22 mouse cellular contexts compared by ENCODE assay signal in genomic region chr2:104109528-104109927, GRCm38 (mm10). TPM values are rescaled to one million over a fixed set of nuclear protein-coding genes. Genes with fewer than 3 reads are reported as not detected.
DNase-seq lines count a peak whose midpoint lies in the region; ATAC-seq and TF ChIP-seq lines count a peak whose summit lies in the region.
"Had no signal": no experiment of that assay in that cellular context is flagged by ENCODE, and none has a peak within 500 bp of the region (broad histone marks: within the 10 kb centered on the region; RNA-seq: fewer than 3 reads in every experiment).

No protein-coding gene starts in this region.

- H3K4me1 ChIP-seq in heart, postnatal 0 days (ENCODE audit: control insufficient read depth, insufficient read depth): peaks cover 10% of the 10 kb centered on the region; the same call in 1 of the 2 replicates
- H3K4me1 ChIP-seq in ES-Bruce4 (ENCODE audit: control insufficient read depth, insufficient read depth, low read length): peaks cover 5% of the 10 kb centered on the region
- H3K4me1 ChIP-seq in liver, embryonic 12.5 days: peaks cover 51% of the 10 kb centered on the region
- H3K4me1 ChIP-seq: embryonic facial prominence, embryonic 13.5 days; hindbrain, embryonic 10.5 days had no signal

- no peak overlapping the region for H3K9ac ChIP-seq in heart, postnatal 0 days (replicated peaks; ENCODE audit: low read depth, low read length)
- H3K9ac ChIP-seq in ES-Bruce4 (ENCODE audit: low read depth, poor library complexity, severe bottlenecking): 0 out of 2 replicates have a peak overlapping the region, but pooled peaks have one; percentile 35
- H3K9ac ChIP-seq in liver, embryonic 12.5 days: peak overlapping the region; percentile 15; the same call in 1 of the 2 replicates
- H3K9ac ChIP-seq: embryonic facial prominence, embryonic 13.5 days had no signal

- H3K27me3 ChIP-seq in heart, postnatal 0 days (ENCODE audit: control insufficient read depth, insufficient read depth, low read length): no peaks in the 10 kb centered on the region
- H3K27me3 ChIP-seq in ES-Bruce4 (ENCODE audit: control insufficient read depth, insufficient read depth, low read length, poor library complexity, severe bottlenecking): no peaks in the 10 kb centered on the region
- no peaks in the 10 kb centered on the region for H3K27me3 ChIP-seq in liver, embryonic 12.5 days (replicated peaks)
- H3K27me3 ChIP-seq: embryonic facial prominence, embryonic 13.5 days had no signal

- H3K9me3 ChIP-seq in heart, postnatal 0 days (replicated peaks; ENCODE audit: control insufficient read depth, low read length): no peaks in the 10 kb centered on the region
- H3K9me3 ChIP-seq in ES-Bruce4 (replicated peaks; ENCODE audit: control insufficient read depth, insufficient read depth, low read length, poor library complexity, severe bottlenecking): no peaks in the 10 kb centered on the region
- no peaks in the 10 kb centered on the region for H3K9me3 ChIP-seq in liver, embryonic 12.5 days (replicated peaks)
- H3K9me3 ChIP-seq: embryonic facial prominence, embryonic 13.5 days; hindbrain, embryonic 10.5 days; limb, embryonic 10.5 days had no signal

- 40% methylated on average over 2 of the region's 2 CpGs for WGBS in heart, postnatal 0 days
- WGBS in liver, embryonic 12.5 days (ENCODE audit: insufficient replicate concordance): 35% methylated on average over 2 of the region's 2 CpGs

- no peak for DNase-seq in heart, postnatal 0 days (ENCODE audit: low spot score)
- DNase-seq in heart, postnatal 14 days: no peak
- peak; percentile 16 for DNase-seq in Muller cell, postnatal 12 days (ENCODE audit: inconsistent ontology term)
- DNase-seq in frontal cortex, postnatal 14 days (ENCODE audit: low spot score in 2 of 2): no peak
- DNase-seq: adrenal gland, postnatal 10 days; cerebellum, postnatal 14 days; gastrocnemius, adult 2 months; kidney, adult 11 months; kidney, postnatal 36 days; lung, postnatal 10 days; midbrain, embryonic 14.5 days; right cerebral cortex, postnatal 4 days had no signal

- TF ChIP-seq EP300 in heart, postnatal 0 days (IDR thresholded peaks at IDR 0.05; ENCODE audit: low read depth): no peak
- TF ChIP-seq EP300 in ES-Bruce4 (IDR thresholded peaks at IDR 0.05; ENCODE audit: insufficient read depth, low read depth, low read length): no peak

- intact Hi-C loops in heart, postnatal 14 days (cut with DNase I): no loop called here

- H3K4me2 ChIP-seq in heart, postnatal 0 days (ENCODE audit: low read depth, low read length): no peak overlapping the region
- H3K4me2 ChIP-seq in liver, embryonic 12.5 days: peak overlapping the region; percentile 2; the same call in 1 of the 2 replicates
- H3K4me2 ChIP-seq: embryonic facial prominence, embryonic 13.5 days had no signal

- ATAC-seq in heart, postnatal 0 days (ENCODE audit: insufficient read depth, low read depth): peak; percentile 33; the same call in 1 of the 2 replicates
- peak; percentile 29 for ATAC-seq in liver, embryonic 12.5 days
- no peak for ATAC-seq in cerebellum, adult (ENCODE audit: insufficient number of reproducible peaks, low FRiP score, low TSS enrichment)
- ATAC-seq: CD4-positive, CD25-positive, alpha-beta regulatory T cell, adult 4 months; forebrain, embryonic 14.5 days had no signal

- peaks cover 14% of the 10 kb centered on the region for H3K36me3 ChIP-seq in heart, postnatal 0 days (replicated peaks; ENCODE audit: control insufficient read depth, insufficient read depth, low read length)
- H3K36me3 ChIP-seq in ES-Bruce4 (ENCODE audit: control insufficient read depth, insufficient read depth, low read length, poor library complexity, severe bottlenecking): no peaks in the 10 kb centered on the region
- peaks cover 58% of the 10 kb centered on the region for H3K36me3 ChIP-seq in liver, embryonic 12.5 days
- H3K36me3 ChIP-seq: embryonic facial prominence, embryonic 13.5 days; limb, embryonic 10.5 days had no signal

- no peak for TF ChIP-seq CTCF in heart, postnatal 0 days (IDR thresholded peaks at IDR 0.05; ENCODE audit: low read depth)
- TF ChIP-seq CTCF in ES-Bruce4 (IDR thresholded peaks at IDR 0.05; ENCODE audit: low read depth, low read length): no peak

- no peak for TF ChIP-seq POLR2A in ES-Bruce4 (IDR thresholded peaks at IDR 0.05; ENCODE audit: insufficient read depth, low read length)

- no peak overlapping the region for H3K4me3 ChIP-seq in heart, postnatal 0 days (ENCODE audit: low read depth, low read length)
- no peak overlapping the region for H3K4me3 ChIP-seq in ES-Bruce4 (ENCODE audit: low read depth, low read length)
- H3K4me3 ChIP-seq in liver, embryonic 12.5 days: no peak overlapping the region
- H3K4me3 ChIP-seq: embryonic facial prominence, embryonic 13.5 days; gastrocnemius, adult 2 months; hindbrain, embryonic 10.5 days; limb, embryonic 10.5 days had no signal

- H3K27ac ChIP-seq in heart, postnatal 0 days (ENCODE audit: low read depth): peak overlapping the region; percentile 50
- no peak overlapping the region for H3K27ac ChIP-seq in ES-Bruce4 (ENCODE audit: insufficient read depth, low read length)
- peak overlapping the region; percentile 55 for H3K27ac ChIP-seq in liver, embryonic 12.5 days
- H3K27ac ChIP-seq: embryonic facial prominence, embryonic 13.5 days; gastrocnemius, adult 2 months; hindbrain, embryonic 10.5 days; limb, embryonic 10.5 days had no signal

RNA-seq across cellular contexts. Expression of gene A930018P22Rik, which starts 13.0 kb away (rescaled TPM):
- total RNA-seq in heart, postnatal 0 days (2014; rRNA removed; ENCODE audit: low replicate concordance): not detected in 2 replicates
- 0.42 and 0.58 TPM in 2 replicates for polyA plus RNA-seq in heart, postnatal 0 days (2015; fragmentation: Nextera tagmentation; extraction: Ambion mirVana)
- under 1 TPM; 0.48 to 0.63 TPM for total RNA-seq in heart, postnatal 14 days (2021)
- not detected in 2 replicates for polyA plus RNA-seq in ES-Bruce4 (2011; ENCODE audit: insufficient read depth, insufficient read length, low read depth, missing spikeins)
- polyA plus RNA-seq in liver, embryonic 12.5 days (2016; fragmentation: Nextera tagmentation; extraction: Ambion mirVana): 0.36 and 0.77 TPM in 2 replicates
- polyA plus RNA-seq: CD4-positive, CD25-positive, alpha-beta regulatory T cell, adult 4 months; embryonic facial prominence, embryonic 13.5 days; forebrain, embryonic 14.5 days; limb, embryonic 10.5 days; midbrain, embryonic 14.5 days; thymus, postnatal 0 days had no signal

RNA-seq across cellular contexts. Expression of gene Cd59a, which starts 13.9 kb away (rescaled TPM):
- 28.3 and 40.6 TPM in 2 replicates for total RNA-seq in heart, postnatal 0 days (2014; rRNA removed; ENCODE audit: low replicate concordance)
- polyA plus RNA-seq in heart, postnatal 0 days (2015; fragmentation: Nextera tagmentation; extraction: Ambion mirVana): 90.7 and 96.5 TPM in 2 replicates
- total RNA-seq in heart, postnatal 14 days (2021): 10 to 100 TPM; 42.6 to 52.3 TPM
- polyA plus RNA-seq in ES-Bruce4 (2011; ENCODE audit: insufficient read depth, insufficient read length, low read depth, missing spikeins): 8.9 and 10.5 TPM in 2 replicates
- 71.2 and 76.7 TPM in 2 replicates for polyA plus RNA-seq in liver, embryonic 12.5 days (2016; fragmentation: Nextera tagmentation; extraction: Ambion mirVana)

RNA-seq across cellular contexts. Expression of gene Cd59b, which starts 39.9 kb away (rescaled TPM):
- 1.1 and 4.2 TPM in 2 replicates for total RNA-seq in heart, postnatal 0 days (2014; rRNA removed; ENCODE audit: low replicate concordance)
- 1.6 and 2.8 TPM in 2 replicates for polyA plus RNA-seq in heart, postnatal 0 days (2015; fragmentation: Nextera tagmentation; extraction: Ambion mirVana)
- total RNA-seq in heart, postnatal 14 days (2021): 1 to 10 TPM; 1.7 to 2.7 TPM
- 11.7 and 12.2 TPM in 2 replicates for polyA plus RNA-seq in ES-Bruce4 (2011; ENCODE audit: insufficient read depth, insufficient read length, low read depth, missing spikeins)
- 10.4 and 13.2 TPM in 2 replicates for polyA plus RNA-seq in liver, embryonic 12.5 days (2016; fragmentation: Nextera tagmentation; extraction: Ambion mirVana)

RNA-seq across cellular contexts. Expression of gene Gm10799, which starts 41.2 kb away (rescaled TPM):
- not detected in 2 replicates for total RNA-seq in heart, postnatal 0 days (2014; rRNA removed; ENCODE audit: low replicate concordance)
- not detected in 2 replicates for polyA plus RNA-seq in heart, postnatal 0 days (2015; fragmentation: Nextera tagmentation; extraction: Ambion mirVana)
- not detected for total RNA-seq in heart, postnatal 14 days (2021)
- not detected in 2 replicates for polyA plus RNA-seq in ES-Bruce4 (2011; ENCODE audit: insufficient read depth, insufficient read length, low read depth, missing spikeins)
- polyA plus RNA-seq in liver, embryonic 12.5 days (2016; fragmentation: Nextera tagmentation; extraction: Ambion mirVana): not detected in 2 replicates
- total RNA-seq: adrenal gland, postnatal 10 days; gastrocnemius, adult 2 months; layer of hippocampus, postnatal 25 days had no signal
- polyA plus RNA-seq: CD4-positive, CD25-positive, alpha-beta regulatory T cell, adult 4 months; embryonic facial prominence, embryonic 13.5 days; forebrain, embryonic 14.5 days; hindbrain, embryonic 10.5 days; limb, embryonic 10.5 days; midbrain, embryonic 14.5 days; thymus, postnatal 0 days had no signal

RNA-seq across cellular contexts. Expression of gene Gm10912, which starts 43.9 kb away (rescaled TPM):
- total RNA-seq in heart, postnatal 0 days (2014; rRNA removed; ENCODE audit: low replicate concordance): not detected in 2 replicates
- 0.07 TPM in 1 of 2 replicates, not detected in the other for polyA plus RNA-seq in heart, postnatal 0 days (2015; fragmentation: Nextera tagmentation; extraction: Ambion mirVana)
- under 1 TPM; 0.17 to 0.34 TPM for total RNA-seq in heart, postnatal 14 days (2021)
- polyA plus RNA-seq in ES-Bruce4 (2011; ENCODE audit: insufficient read depth, insufficient read length, low read depth, missing spikeins): not detected in 2 replicates
- polyA plus RNA-seq in liver, embryonic 12.5 days (2016; fragmentation: Nextera tagmentation; extraction: Ambion mirVana): not detected in 2 replicates
- polyA plus RNA-seq: forebrain, embryonic 14.5 days; hindbrain, embryonic 10.5 days; limb, embryonic 10.5 days; midbrain, embryonic 14.5 days had no signal
